Mouse (Mus musculus) intestine, postnatal 0 days (tissue): Measurements from ENCODE around the gene Gm20721. TPM values are rescaled to one million over a fixed set of nuclear protein-coding genes. Genes with fewer than 3 reads are reported as not detected.

Experiments used
- ATAC-seq: fragments of 200-750 bp; cut with Nextera tagmentation; 2 replicates; pipeline ENCODE4 v1.8.0; 2017; ENCODE audit warnings: mild to moderate bottlenecking, moderate TSS enrichment, moderate library complexity
- H3K27ac ChIP-seq: fragments of 300-500 bp; sonication (generic); 2 replicates; pipeline ENCODE4 v1.5.1; 2014; ENCODE audit warnings: mild to moderate bottlenecking, low read depth, low read length, moderate library complexity
- H3K27me3 ChIP-seq: fragments of 300-500 bp; sonication (generic); replicated peaks from 2 replicates; pipeline ENCODE4 v1.6.1; 2014; ENCODE audit warnings: low read length, mixed read lengths; ENCODE audit not compliant: control insufficient read depth, insufficient read depth
- H3K36me3 ChIP-seq: fragments of 300-500 bp; sonication (generic); 2 replicates; pipeline ENCODE4 v1.6.1; 2014; ENCODE audit warnings: mild to moderate bottlenecking, moderate library complexity; ENCODE audit not compliant: control insufficient read depth, insufficient read depth
- H3K4me1 ChIP-seq: fragments of 300-500 bp; sonication (generic); replicated peaks from 2 replicates; pipeline ENCODE4 v1.6.1; 2014; ENCODE audit warnings: antibody characterized with exemption, low read length, mixed read lengths; ENCODE audit not compliant: control insufficient read depth, insufficient read depth
- H3K4me2 ChIP-seq: fragments of 300-500 bp; sonication (generic); replicated peaks from 2 replicates; pipeline ENCODE4 v1.6.1; 2014; ENCODE audit warnings: low read depth, mild to moderate bottlenecking, moderate library complexity
- H3K4me3 ChIP-seq: fragments of 300-500 bp; sonication (generic); 2 replicates; pipeline ENCODE4 v1.5.1; 2014; ENCODE audit warnings: low read depth, low read length
- H3K9ac ChIP-seq: fragments of 300-500 bp; sonication (generic); 2 replicates; pipeline ENCODE4 v1.6.1; 2014; ENCODE audit warnings: mild to moderate bottlenecking, low read depth, low read length
- H3K9me3 ChIP-seq: fragments of 300-500 bp; sonication (generic); 2 replicates; pipeline ENCODE4 v1.6.1; 2016; ENCODE audit warnings: mixed run types; ENCODE audit not compliant: control insufficient read depth
- CTCF ChIP-seq: sonication (generic); IDR thresholded peaks from 2 replicates; pipeline ENCODE4 v1.5.1; 2016; ENCODE audit warnings: low read depth, mild to moderate bottlenecking, control low read depth, antibody characterized with exemption, moderate library complexity
- WGBS: fragments of 180-500 bp; shearing (Covaris S2); extraction: QIAGEN DNeasy Blood & Tissue Kit; methylation state at CpG from one replicate; pipeline ENCODE4 v1.1.7; 2014; 5-methylcytosine and 5-hydroxymethylcytosine counted together
- polyA plus RNA-seq: library from polyadenylated mRNA; unstranded; fragments of >200 nt; fragmentation: Nextera tagmentation; extraction: Ambion mirVana; gene quantifications from 2 replicates; pipeline ENCODE4 v1.2.1, GENCODE M21; 2015

Gene Gm20721
- polyA plus RNA-seq, 1 experiment from 2014 or later = 2.7 TPM

DNA sequence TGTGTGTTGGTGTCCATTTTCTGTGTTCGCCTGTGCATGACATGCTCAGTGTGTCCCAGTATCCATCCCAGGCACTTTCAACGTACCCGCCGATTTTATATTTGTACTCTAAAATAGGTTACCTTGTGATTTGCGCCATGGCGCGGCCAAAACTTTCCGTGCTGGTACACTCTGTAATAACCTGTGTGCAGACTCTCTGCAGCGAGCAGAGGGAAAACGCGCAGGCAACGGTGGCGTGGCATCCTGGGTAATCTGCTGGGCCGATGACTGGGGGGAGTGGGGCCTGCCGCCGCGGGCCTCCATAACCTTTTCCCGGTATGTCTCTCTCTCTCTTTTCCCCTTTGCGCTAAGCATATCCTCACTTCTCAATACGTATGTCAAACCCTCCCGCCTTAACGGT, 45.8 kb downstream of the Gm20721 start:
- Histone ChIP-seq H3K9me3 (peaks cover 7% of the 10 kb centered on the region; the same call in 1 of the 2 replicates), H3K27me3 (peaks cover 36% of the 10 kb centered on the region), H3K27ac (no peak overlapping the region), H3K4me1 (no peaks in the 10 kb centered on the region), H3K4me2 (peak overlapping the region; percentile 47; the same call in 1 of the 2 replicates), H3K36me3 (no peaks in the 10 kb centered on the region), H3K9ac (no peak overlapping the region), H3K4me3 (peak overlapping the region; percentile 24; the same call in 1 of the 2 replicates)
- no peak for TF ChIP-seq CTCF
- no peak for ATAC-seq
- WGBS = 64% methylated on average over 22 of the region's 22 CpGs

DNA sequence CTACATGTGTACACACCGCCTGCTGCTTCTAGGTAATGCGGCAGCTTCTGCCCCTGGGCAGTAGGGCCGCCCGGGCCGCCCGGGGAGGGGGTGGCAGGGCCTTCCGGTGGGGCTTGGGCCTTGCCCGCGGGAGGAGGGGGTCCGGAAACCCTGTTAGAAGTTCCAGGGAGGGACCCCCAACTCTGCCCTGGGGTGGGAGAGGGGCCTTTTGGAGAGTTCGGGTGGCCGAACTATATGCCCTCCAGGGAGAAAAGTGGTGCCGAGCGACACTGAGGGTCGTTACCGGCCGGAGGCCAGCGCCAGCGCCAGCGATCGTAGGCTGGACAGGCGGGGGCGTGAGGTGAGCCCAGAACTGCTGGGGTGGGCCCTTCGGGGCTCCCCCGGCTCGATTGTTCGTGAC, 46.3 kb downstream of the Gm20721 start:
- 58% methylated on average over 27 of the region's 27 CpGs for WGBS
- ATAC-seq = no peak
- H3K4me1 ChIP-seq = no peaks in the 10 kb centered on the region
- no peak overlapping the region for H3K9ac ChIP-seq
- no peak overlapping the region; the same call in 1 of the 2 replicates for H3K27ac ChIP-seq
- no peaks in the 10 kb centered on the region for H3K36me3 ChIP-seq
- peaks cover 7% of the 10 kb centered on the region; the same call in 1 of the 2 replicates for H3K9me3 ChIP-seq
- H3K27me3 ChIP-seq = peaks cover 36% of the 10 kb centered on the region
- H3K4me3 ChIP-seq = peak overlapping the region; percentile 24; the same call in 1 of the 2 replicates
- TF ChIP-seq CTCF = no peak
- peak overlapping the region; percentile 47 for H3K4me2 ChIP-seq

DNA sequence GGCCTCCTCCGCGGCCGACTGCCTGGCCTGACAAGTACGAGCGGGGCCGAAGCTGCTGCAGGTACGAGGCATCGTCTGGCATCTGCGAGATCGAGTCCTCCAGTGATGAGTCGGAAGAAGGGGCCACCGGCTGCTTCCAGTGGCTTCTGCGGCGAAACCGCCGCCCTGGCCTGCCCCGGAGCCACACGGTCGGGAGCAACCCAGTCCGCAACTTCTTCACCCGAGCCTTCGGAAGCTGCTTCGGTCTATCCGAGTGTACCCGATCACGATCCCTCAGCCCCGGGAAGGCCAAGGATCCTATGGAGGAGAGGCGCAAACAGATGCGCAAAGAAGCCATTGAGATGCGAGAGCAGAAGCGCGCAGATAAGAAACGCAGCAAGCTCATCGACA, 46.7 kb downstream of the Gm20721 start:
- Histone ChIP-seq H3K9ac (no peak overlapping the region), H3K4me1 (no peaks in the 10 kb centered on the region), H3K27ac (no peak overlapping the region), H3K9me3 (peaks cover 7% of the 10 kb centered on the region; the same call in 1 of the 2 replicates), H3K4me2 (peak overlapping the region; percentile 47), H3K27me3 (peaks cover 36% of the 10 kb centered on the region), H3K4me3 (peak overlapping the region; percentile 24), H3K36me3 (no peaks in the 10 kb centered on the region)
- ATAC-seq = no peak
- no peak for TF ChIP-seq CTCF
- WGBS = 54% methylated on average over 34 of the region's 34 CpGs

DNA sequence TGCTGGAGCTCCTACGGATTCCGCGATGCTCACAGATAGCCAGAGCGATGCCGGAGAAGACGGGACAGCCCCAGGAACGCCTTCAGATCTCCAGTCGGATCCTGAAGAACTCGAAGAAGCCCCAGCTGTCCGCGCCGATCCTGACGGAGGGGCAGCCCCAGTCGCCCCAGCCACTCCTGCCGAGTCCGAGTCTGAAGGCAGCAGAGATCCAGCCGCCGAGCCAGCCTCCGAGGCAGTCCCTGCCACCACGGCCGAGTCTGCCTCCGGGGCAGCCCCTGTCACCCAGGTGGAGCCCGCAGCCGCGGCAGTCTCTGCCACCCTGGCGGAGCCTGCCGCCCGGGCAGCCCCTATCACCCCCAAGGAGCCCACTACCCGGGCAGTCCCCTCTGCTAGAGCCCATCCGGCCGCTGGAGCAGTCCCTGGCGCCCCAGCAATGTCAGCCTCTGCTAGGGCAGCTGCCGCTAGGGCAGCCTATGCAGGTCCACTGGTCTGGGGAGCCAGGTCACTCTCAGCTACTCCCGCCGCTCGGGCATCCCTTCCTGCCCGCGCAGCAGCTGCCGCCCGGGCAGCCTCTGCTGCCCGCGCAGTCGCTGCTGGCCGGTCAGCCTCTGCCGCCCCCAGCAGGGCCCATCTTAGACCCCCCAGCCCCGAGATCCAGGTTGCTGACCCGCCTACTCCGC, 47.3 kb downstream of the Gm20721 start:
- 45% methylated on average over 48 of the region's 48 CpGs for WGBS
- no peak for TF ChIP-seq CTCF
- Histone ChIP-seq H3K9ac (no peak overlapping the region), H3K27ac (no peak overlapping the region), H3K4me3 (peak overlapping the region; percentile 24), H3K27me3 (peaks cover 36% of the 10 kb centered on the region), H3K4me1 (no peaks in the 10 kb centered on the region), H3K36me3 (no peaks in the 10 kb centered on the region), H3K9me3 (peaks cover 7% of the 10 kb centered on the region; the same call in 1 of the 2 replicates), H3K4me2 (peak overlapping the region; percentile 47)
- no peak for ATAC-seq

DNA sequence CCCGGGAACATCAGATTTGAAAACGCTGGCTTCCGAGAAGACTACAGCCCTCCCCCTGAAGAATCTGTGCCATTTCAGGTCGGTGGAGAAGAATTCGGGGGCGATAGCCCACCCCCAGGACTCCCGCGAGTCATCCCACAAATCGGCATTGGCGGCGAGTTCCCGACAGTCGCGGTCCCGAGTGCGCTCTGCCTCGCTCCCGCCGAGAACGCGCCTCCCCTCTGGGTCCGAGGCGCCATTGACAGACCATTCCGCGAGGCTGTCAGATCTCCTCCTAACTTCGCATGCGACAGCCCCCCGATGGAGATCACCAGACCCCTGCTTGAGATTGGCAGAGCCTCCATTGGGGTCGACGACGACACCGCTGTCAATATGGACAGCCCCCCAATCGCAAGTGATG, 48.0 kb downstream of the Gm20721 start:
- WGBS = 47% methylated on average over 33 of the region's 33 CpGs
- Histone ChIP-seq H3K9me3 (peaks cover 7% of the 10 kb centered on the region; the same call in 1 of the 2 replicates), H3K36me3 (no peaks in the 10 kb centered on the region), H3K27ac (no peak overlapping the region), H3K27me3 (peaks cover 36% of the 10 kb centered on the region), H3K4me2 (peak overlapping the region; percentile 47), H3K4me1 (no peaks in the 10 kb centered on the region), H3K4me3 (peak overlapping the region; percentile 24; the same call in 1 of the 2 replicates), H3K9ac (no peak overlapping the region)
- no peak for ATAC-seq
- no peak for TF ChIP-seq CTCF

DNA sequence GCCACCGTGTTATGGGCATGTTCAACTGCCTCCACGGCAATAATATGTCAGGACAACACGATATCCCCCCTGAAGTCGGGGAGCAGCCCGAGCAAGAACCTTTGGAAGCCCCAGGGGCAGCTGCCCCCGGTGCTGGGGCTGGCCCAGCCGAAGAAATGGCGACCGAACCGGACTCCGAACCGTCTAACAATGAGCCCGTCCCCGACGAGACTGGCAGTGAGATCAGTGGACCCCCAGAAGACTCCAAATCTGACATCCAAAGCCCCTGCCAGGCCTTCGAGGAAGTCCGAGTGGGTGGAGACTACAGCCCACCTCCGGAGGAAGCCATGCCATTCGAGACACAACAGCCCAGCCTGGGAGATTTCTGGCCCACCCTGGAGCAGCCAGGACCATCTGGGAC, 48.7 kb downstream of the Gm20721 start:
- no peak overlapping the region for H3K4me2 ChIP-seq
- H3K27me3 ChIP-seq = peaks cover 36% of the 10 kb centered on the region
- WGBS = 61% methylated on average over 19 of the region's 19 CpGs
- no peak overlapping the region for H3K27ac ChIP-seq
- H3K9me3 ChIP-seq = peaks cover 7% of the 10 kb centered on the region; the same call in 1 of the 2 replicates
- H3K4me1 ChIP-seq = no peaks in the 10 kb centered on the region
- H3K36me3 ChIP-seq = no peaks in the 10 kb centered on the region
- no peak for TF ChIP-seq CTCF
- 0 out of 2 replicates have a peak overlapping the region, but pooled peaks have one; percentile 24 for H3K4me3 ChIP-seq
- no peak for ATAC-seq
- H3K9ac ChIP-seq = no peak overlapping the region
